Mouse (Mus musculus) heart, embryonic 13.5 days (tissue): ENCODE results near the gene Gm7138. TPM values are rescaled to one million over a fixed set of nuclear protein-coding genes. Genes with fewer than 3 reads are reported as not detected.
"Not testable (repeated sequence)": the region's sequence is repeated elsewhere in the genome, so short reads cannot be mapped to it uniquely, and the experiment has no call there.

Source experiments
- ATAC-seq: fragments of 200-750 bp; cut with Nextera tagmentation; 2 replicates; pipeline ENCODE4 v1.8.0; 2017; ENCODE audit warnings: moderate TSS enrichment; ENCODE audit not compliant: insufficient number of reproducible peaks, low FRiP score, low TSS enrichment; ENCODE audit errors: extremely low read depth
- H3K27ac ChIP-seq: fragments of 300-500 bp; sonication (generic); replicated peaks from 2 replicates; pipeline ENCODE4 v1.5.1; 2015; ENCODE audit warnings: moderate library complexity, mild to moderate bottlenecking, inconsistent platforms
- H3K27me3 ChIP-seq: fragments of 300-500 bp; sonication (generic); replicated peaks from 2 replicates; pipeline ENCODE4 v1.6.1; 2015; ENCODE audit warnings: mild to moderate bottlenecking, inconsistent platforms
- H3K36me3 ChIP-seq: fragments of 300-500 bp; sonication (generic); 2 replicates; pipeline ENCODE4 v1.6.1; 2015; ENCODE audit warnings: mild to moderate bottlenecking, inconsistent platforms
- H3K4me1 ChIP-seq: fragments of 300-500 bp; sonication (generic); 2 replicates; pipeline ENCODE4 v1.6.1; 2015; ENCODE audit warnings: inconsistent platforms
- H3K4me2 ChIP-seq: fragments of 300-500 bp; sonication (generic); 2 replicates; pipeline ENCODE4 v1.6.1; 2015; ENCODE audit warnings: inconsistent platforms, mild to moderate bottlenecking, moderate library complexity
- H3K4me3 ChIP-seq: fragments of 300-500 bp; sonication (generic); 2 replicates; pipeline ENCODE4 v1.5.1; 2015; ENCODE audit warnings: moderate library complexity, mild to moderate bottlenecking, inconsistent platforms
- H3K9ac ChIP-seq: fragments of 300-500 bp; sonication (generic); 2 replicates; pipeline ENCODE4 v1.6.1; 2015; ENCODE audit warnings: inconsistent platforms, mild to moderate bottlenecking, moderate library complexity
- H3K9me3 ChIP-seq: fragments of 300-500 bp; sonication (generic); 2 replicates; pipeline ENCODE4 v1.6.1; 2016; ENCODE audit warnings: inconsistent platforms
- WGBS: fragments of 180-500 bp; shearing (Covaris S2); methylation state at CpG from one replicate; pipeline ENCODE4 v1.1.7; 2015; ENCODE audit warnings: mixed read lengths; 5-methylcytosine and 5-hydroxymethylcytosine counted together
- polyA plus RNA-seq: library from polyadenylated mRNA; unstranded; fragments of >200 nt; fragmentation: Nextera tagmentation; extraction: Ambion mirVana; gene quantifications from 2 replicates; pipeline ENCODE4 v1.2.1, GENCODE M21; 2015

The Gm7138 gene
- not detected in 2 replicates for polyA plus RNA-seq

GRCm38 (mm10) chr10:77776844-77777243 lies at the start of gene Gm7138:
Gene Gm7138, minus strand, starts transcription at chr10:77776944.
- H3K27me3 ChIP-seq, H3K36me3 ChIP-seq, H3K9me3 ChIP-seq, H3K4me3 ChIP-seq, H3K27ac ChIP-seq, ATAC-seq, H3K4me2 ChIP-seq, H3K9ac ChIP-seq, H3K4me1 ChIP-seq: not testable (repeated sequence)
- WGBS: 67% methylated on average over 1 of the region's 1 CpGs

GRCm38 (mm10) chr10:77819203-77819602 lies 42.5 kb upstream of the Gm7138 start:
- no peak for ATAC-seq
- no peak overlapping the region for H3K4me3 ChIP-seq
- H3K9ac ChIP-seq: no peak overlapping the region
- no peak overlapping the region for H3K4me2 ChIP-seq
- H3K9me3 ChIP-seq: peaks cover 4% of the 10 kb centered on the region; the same call in 1 of the 2 replicates
- no peaks in the 10 kb centered on the region for H3K4me1 ChIP-seq
- peaks cover 4% of the 10 kb centered on the region; the same call in 1 of the 2 replicates for H3K27me3 ChIP-seq
- H3K36me3 ChIP-seq: no peaks in the 10 kb centered on the region
- H3K27ac ChIP-seq: no peak overlapping the region
- WGBS: 35% methylated on average over 4 of the region's 4 CpGs

GRCm38 (mm10) chr10:77818523-77818922 lies 41.8 kb upstream of the Gm7138 start:
- Histone ChIP-seq H3K27me3 (peaks cover 8% of the 10 kb centered on the region; the same call in 1 of the 2 replicates), H3K4me1 (no peaks in the 10 kb centered on the region), H3K9ac (no peak overlapping the region), H3K9me3 (no peaks in the 10 kb centered on the region), H3K4me2 (no peak overlapping the region), H3K27ac (no peak overlapping the region), H3K36me3 (no peaks in the 10 kb centered on the region), H3K4me3 (no peak overlapping the region)
- peak; percentile 10; the same call in 1 of the 2 replicates for ATAC-seq
- WGBS: 91% methylated on average over 4 of the region's 4 CpGs

- Histone ChIP-seq H3K9me3 (no peaks in the 10 kb centered on the region), H3K27ac (no peak overlapping the region), H3K27me3 (peaks cover 11% of the 10 kb centered on the region; the same call in 1 of the 2 replicates), H3K4me3 (no peak overlapping the region), H3K36me3 (no peaks in the 10 kb centered on the region), H3K9ac (no peak overlapping the region), H3K4me2 (no peak overlapping the region), H3K4me1 (no peaks in the 10 kb centered on the region)
- no peak for ATAC-seq
- 21% methylated on average over 5 of the region's 5 CpGs for WGBS
These were observed 38.8 kb upstream of the Gm7138 start for GRCm38 (mm10) chr10:77815514-77815913.

- Histone ChIP-seq H3K9me3 (peaks cover 3% of the 10 kb centered on the region; the same call in 1 of the 2 replicates), H3K27me3 (peaks cover 11% of the 10 kb centered on the region; the same call in 1 of the 2 replicates), H3K4me1 (no peaks in the 10 kb centered on the region), H3K4me3 (no peak within 1 kb of the TSS), H3K9ac (no peak within 1 kb of the TSS), H3K27ac (no peak within 1 kb of the TSS), H3K4me2 (no peak within 1 kb of the TSS), H3K36me3 (no peaks in the 10 kb centered on the region)
- WGBS: 37% methylated on average over 4 of the region's 4 CpGs
- ATAC-seq: no peak
These were observed 37.6 kb upstream of the Gm7138 start, which contains the start of gene Gm2696 for GRCm38 (mm10) chr10:77814382-77814781. Gene Gm2696, plus strand, starts transcription at chr10:77814682.

GRCm38 (mm10) chr10:77811743-77812142 lies 35.0 kb upstream of the Gm7138 start, which contains the start of gene Gm9507:
Gene Gm9507, minus strand, starts transcription at chr10:77811843.
- no peak within 1 kb of the TSS for H3K9ac ChIP-seq
- 58% methylated on average over 5 of the region's 5 CpGs for WGBS
- no peaks in the 10 kb centered on the region for H3K4me1 ChIP-seq
- H3K4me3 ChIP-seq: no peak within 1 kb of the TSS
- no peaks in the 10 kb centered on the region for H3K36me3 ChIP-seq
- peaks cover 11% of the 10 kb centered on the region; the same call in 1 of the 2 replicates for H3K27me3 ChIP-seq
- no peak for ATAC-seq
- peaks cover 3% of the 10 kb centered on the region; the same call in 1 of the 2 replicates for H3K9me3 ChIP-seq
- H3K4me2 ChIP-seq: no peak within 1 kb of the TSS
- H3K27ac ChIP-seq: no peak within 1 kb of the TSS

- Histone ChIP-seq H3K4me3 (no peak overlapping the region), H3K27me3 (no peaks in the 10 kb centered on the region), H3K9ac (no peak overlapping the region), H3K36me3 (no peaks in the 10 kb centered on the region), H3K4me1 (peaks cover 4% of the 10 kb centered on the region), H3K27ac (no peak overlapping the region), H3K9me3 (no peaks in the 10 kb centered on the region), H3K4me2 (no peak overlapping the region)
- WGBS: 62% methylated on average over 3 of the region's 3 CpGs
- no peak for ATAC-seq
These were observed 27.4 kb upstream of the Gm7138 start for GRCm38 (mm10) chr10:77804095-77804494.

- 53% methylated on average over 8 of the region's 8 CpGs for WGBS
- H3K36me3 ChIP-seq: no peaks in the 10 kb centered on the region
These were observed 22.3 kb upstream of the Gm7138 start, which contains the start of gene Gm19668 for GRCm38 (mm10) chr10:77798921-77799508. Gene Gm19668, minus strand, starts transcription at chr10:77799133.

GRCm38 (mm10) chr10:77798164-77798920 lies 21.6 kb upstream of the Gm7138 start:
- ATAC-seq, H3K4me3 ChIP-seq, H3K9me3 ChIP-seq, H3K27me3 ChIP-seq, H3K36me3 ChIP-seq, H3K4me2 ChIP-seq, H3K9ac ChIP-seq: not testable (repeated sequence)
- H3K27ac ChIP-seq: peak overlapping the region; percentile 30; the same call in 1 of the 2 replicates
- WGBS: 27% methylated on average over 3 of the region's 3 CpGs
- H3K4me1 ChIP-seq: peaks cover 19% of the 10 kb centered on the region

More at GRCm38 (mm10) chr10:77798921-77799508, 22.3 kb upstream of the Gm7138 start, which contains the start of gene Gm19668:
- Histone ChIP-seq H3K4me1 (peaks cover 19% of the 10 kb centered on the region), H3K4me3 (no peak within 1 kb of the TSS), H3K9ac (no peak within 1 kb of the TSS), H3K27me3 (no peaks in the 10 kb centered on the region), H3K9me3 (no peaks in the 10 kb centered on the region), H3K27ac (peak within 1 kb of the TSS; percentile 30; the same call in 1 of the 2 replicates), H3K4me2 (no peak within 1 kb of the TSS)
- ATAC-seq: no peak

- no peak for ATAC-seq
- Histone ChIP-seq H3K9ac (no peak overlapping the region), H3K27me3 (no peaks in the 10 kb centered on the region), H3K27ac (peak overlapping the region; percentile 30; the same call in 1 of the 2 replicates), H3K36me3 (no peaks in the 10 kb centered on the region), H3K4me1 (peaks cover 19% of the 10 kb centered on the region), H3K4me2 (no peak overlapping the region), H3K9me3 (no peaks in the 10 kb centered on the region), H3K4me3 (no peak overlapping the region)
- WGBS: 5% methylated on average over 3 of the region's 3 CpGs
These were observed 20.9 kb upstream of the Gm7138 start for GRCm38 (mm10) chr10:77797677-77798076.

GRCm38 (mm10) chr10:77794976-77795375 lies 18.2 kb upstream of the Gm7138 start, which contains the start of gene Gm9639:
Gene Gm9639, minus strand, starts transcription at chr10:77795076.
- Histone ChIP-seq H3K27ac (no peak within 1 kb of the TSS), H3K4me1 (peaks cover 19% of the 10 kb centered on the region), H3K4me2 (no peak within 1 kb of the TSS), H3K9me3 (no peaks in the 10 kb centered on the region), H3K36me3 (no peaks in the 10 kb centered on the region), H3K4me3 (no peak within 1 kb of the TSS), H3K9ac (no peak within 1 kb of the TSS), H3K27me3 (no peaks in the 10 kb centered on the region)
- 57% methylated on average over 2 of the region's 2 CpGs for WGBS
- no peak for ATAC-seq
